In genomic region chr11:95557719-95558118, GRCm38 (mm10) we compare ENCODE assay signal across 20 mouse cellular contexts. TPM values are rescaled to one million over a fixed set of nuclear protein-coding genes. Genes with fewer than 3 reads are reported as not detected.
DNase-seq lines count a peak whose midpoint lies in the region; ATAC-seq lines count a peak whose summit lies in the region.
"Had no signal": no experiment of that assay in that cellular context is flagged by ENCODE, and none has a peak within 500 bp of the region (broad histone marks: within the 10 kb centered on the region; RNA-seq: fewer than 3 reads in every experiment).

No protein-coding gene starts in this region.

- no peak for DNase-seq in frontal cortex, postnatal 10 days (ENCODE audit: low spot score in 2 of 2)
- peak; percentile 46 for DNase-seq in heart, postnatal 4 days
- DNase-seq in heart, adult 8-10 months (ENCODE audit: low spot score) = no peak
- peak; percentile 15 for DNase-seq in right cerebral cortex, adult 18-20 months
- no peak for DNase-seq in right cerebral cortex, postnatal 14 days
- DNase-seq in urinary bladder, postnatal 14 days (ENCODE audit: low spot score) = no peak
- DNase-seq: cerebellum, adult 2 months; forebrain, postnatal 0 days; gastrocnemius, postnatal 10 days; kidney, adult 8-10 months; kidney, postnatal 14 days; layer of hippocampus, postnatal 36 days; liver had no signal

- ATAC-seq in frontal cortex, adult (ENCODE audit: low TSS enrichment) = peak; percentile 86
- ATAC-seq: forebrain, postnatal 0 days; inflammation-experienced regulatory T-cells, adult 6 months; lung, postnatal 0 days; midbrain, embryonic 13.5 days had no signal

RNA-seq across cellular contexts. Expression of gene Ngfr, which starts 29.8 kb away (rescaled TPM):
- 1 to 10 TPM; 3.7 to 4.3 TPM for total RNA-seq in heart, postnatal 4 days (2021)
- total RNA-seq in heart, adult 8-10 months (2022) = under 1 TPM; 0.29 to 0.52 (median 0.47) TPM
- total RNA-seq: common myeloid progenitor, adult 5-6 weeks; MEL had no signal

RNA-seq across cellular contexts. Expression of gene Nxph3, which starts 43.3 kb away (rescaled TPM):
- 1 to 10 TPM; 1.0 to 1.1 TPM for total RNA-seq in heart, postnatal 4 days (2021)
- total RNA-seq in heart, adult 8-10 months (2022) = under 1 TPM; 0.41 to 0.76 (median 0.50) TPM
- total RNA-seq: common myeloid progenitor, adult 5-6 weeks; megakaryocyte, adult 5-6 weeks; MEL had no signal

Comparison
In these comparisons a context has a peak if more than half of its experiments do, and no peak if none do; other contexts are left out.
1. DNase-seq: peak in heart, postnatal 4 days (single experiment) and right cerebral cortex, adult 18-20 months (single experiment); none in frontal cortex, postnatal 10 days (0 of 2), heart, adult 8-10 months (single experiment), right cerebral cortex, postnatal 14 days (single experiment) and urinary bladder, postnatal 14 days (single experiment).